ENCODE assay signal across 17 mouse cellular contexts in genomic region chr1:159253078-159253477, GRCm38 (mm10).
"Had no signal": no experiment of that assay in that cellular context is flagged by ENCODE, and none has a peak within 500 bp of the region (broad histone marks: within the 10 kb centered on the region; RNA-seq: fewer than 3 reads in every experiment).

No protein-coding gene starts in this region.

- H3K27me3 ChIP-seq: megakaryocyte, embryonic 14.5 days; midbrain, embryonic 13.5 days; midbrain, embryonic 15.5 days; neural tube, embryonic 13.5 days; neural tube, embryonic 15.5 days; stomach, embryonic 15.5 days had no signal

- H3K4me1 ChIP-seq: midbrain, embryonic 13.5 days; midbrain, embryonic 15.5 days; neural tube, embryonic 13.5 days; neural tube, embryonic 15.5 days; stomach, embryonic 15.5 days had no signal

- H3K9me3 ChIP-seq: megakaryocyte, embryonic 14.5 days; midbrain, embryonic 13.5 days; midbrain, embryonic 15.5 days; neural tube, embryonic 13.5 days; neural tube, embryonic 15.5 days; stomach, embryonic 15.5 days had no signal

- H3K9ac ChIP-seq: liver, embryonic 14.5 days; lung, embryonic 14.5 days; midbrain, embryonic 13.5 days; midbrain, embryonic 15.5 days; neural tube, embryonic 13.5 days; neural tube, embryonic 15.5 days; stomach, embryonic 15.5 days had no signal

- DNase-seq: lung, adult 18-20 months; lung, embryonic 14.5 days; lung, postnatal 10 days; lung, postnatal 36 days; right cerebral cortex, postnatal 14 days; thymus, postnatal 14 days; thymus, postnatal 36 days had no signal

- ATAC-seq: midbrain, embryonic 13.5 days; midbrain, embryonic 15.5 days had no signal

- H3K36me3 ChIP-seq: stomach, embryonic 15.5 days had no signal

- H3K27ac ChIP-seq: liver, embryonic 14.5 days; macrophage; midbrain, embryonic 13.5 days; midbrain, embryonic 15.5 days; neural tube, embryonic 13.5 days; neural tube, embryonic 15.5 days; stomach, embryonic 15.5 days; stomach, postnatal 0 days had no signal

- H3K4me3 ChIP-seq: megakaryocyte, embryonic 14.5 days; midbrain, embryonic 13.5 days; midbrain, embryonic 15.5 days; neural tube, embryonic 13.5 days; neural tube, embryonic 15.5 days; stomach, embryonic 15.5 days had no signal

- H3K4me2 ChIP-seq: lung, embryonic 14.5 days; midbrain, embryonic 11.5 days; midbrain, embryonic 13.5 days; midbrain, embryonic 15.5 days; neural tube, embryonic 13.5 days; neural tube, embryonic 15.5 days; stomach, embryonic 15.5 days had no signal
